Mouse (Mus musculus) R1 (cell line): ENCODE results near the gene Gm49358.
A peak's percentile ranks its signal among the peaks of the same experiment; 100 is the strongest.

Experiments used
- DNase-seq: peaks from one replicate; pipeline ENCODE4 v3.0.0-alpha.2; 2018; ENCODE audit warnings: low read depth, low spot score

The Gm49358 gene

GRCm38 (mm10) chr10:86763672-86764071 lies at the start of gene Gm49358:
TSS of gene Gm49358 (plus strand) at chr10:86763972.
- no peak for DNase-seq

GRCm38 (mm10) chr10:86727548-86727980 lies 36.2 kb upstream of the Gm49358 start:
- DNase-seq: peak; percentile 78

DNA sequence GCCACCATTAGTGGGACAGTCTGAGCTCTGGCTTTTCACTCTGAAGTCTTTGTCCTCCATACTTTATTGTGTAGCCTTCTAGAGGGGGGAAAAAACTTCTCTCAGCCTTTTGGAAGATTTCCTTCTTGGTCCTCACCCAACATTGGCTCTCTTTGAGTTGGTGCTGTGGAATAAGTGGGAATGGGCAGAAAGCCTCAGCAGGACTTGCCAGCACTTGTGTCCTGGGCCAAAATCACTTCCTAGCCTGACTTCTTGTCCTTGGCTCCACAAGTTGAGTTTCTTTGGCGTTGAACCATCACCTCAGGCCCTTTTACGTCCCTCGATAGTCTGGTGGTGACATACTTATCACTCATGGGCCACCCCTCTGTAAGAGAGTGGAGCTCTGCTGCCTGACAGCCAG lies 35.6 kb upstream of the Gm49358 start:
- no peak for DNase-seq

- DNase-seq: peak; percentile 91
Measured at GRCm38 (mm10) chr10:86730823-86731499, 32.8 kb upstream of the Gm49358 start.

DNA sequence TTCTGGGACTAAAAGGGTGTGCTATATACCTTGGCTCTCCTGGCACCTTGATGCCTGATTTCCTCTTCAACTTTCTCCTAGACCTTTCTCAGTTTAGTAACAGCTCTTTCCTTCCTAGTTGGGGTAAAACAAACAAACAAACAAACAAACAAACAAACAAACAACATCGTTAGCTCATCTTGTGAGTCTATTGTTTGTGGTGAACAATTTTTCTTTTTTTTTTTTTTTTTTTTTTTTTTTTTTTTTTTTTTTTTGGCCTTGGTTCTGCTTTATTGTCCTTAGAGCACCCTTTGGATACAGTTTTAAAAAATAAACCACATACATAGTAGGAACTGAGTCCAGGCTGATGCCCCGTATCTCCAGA lies 32.3 kb upstream of the Gm49358 start:
- DNase-seq: no peak

GRCm38 (mm10) chr10:86735036-86735435 lies 28.7 kb upstream of the Gm49358 start:
- no peak for DNase-seq

- no peak for DNase-seq
Measured at GRCm38 (mm10) chr10:86742918-86743317, 20.9 kb upstream of the Gm49358 start.

- DNase-seq: no peak
Measured at GRCm38 (mm10) chr10:86744306-86744705, 19.5 kb upstream of the Gm49358 start.

DNA sequence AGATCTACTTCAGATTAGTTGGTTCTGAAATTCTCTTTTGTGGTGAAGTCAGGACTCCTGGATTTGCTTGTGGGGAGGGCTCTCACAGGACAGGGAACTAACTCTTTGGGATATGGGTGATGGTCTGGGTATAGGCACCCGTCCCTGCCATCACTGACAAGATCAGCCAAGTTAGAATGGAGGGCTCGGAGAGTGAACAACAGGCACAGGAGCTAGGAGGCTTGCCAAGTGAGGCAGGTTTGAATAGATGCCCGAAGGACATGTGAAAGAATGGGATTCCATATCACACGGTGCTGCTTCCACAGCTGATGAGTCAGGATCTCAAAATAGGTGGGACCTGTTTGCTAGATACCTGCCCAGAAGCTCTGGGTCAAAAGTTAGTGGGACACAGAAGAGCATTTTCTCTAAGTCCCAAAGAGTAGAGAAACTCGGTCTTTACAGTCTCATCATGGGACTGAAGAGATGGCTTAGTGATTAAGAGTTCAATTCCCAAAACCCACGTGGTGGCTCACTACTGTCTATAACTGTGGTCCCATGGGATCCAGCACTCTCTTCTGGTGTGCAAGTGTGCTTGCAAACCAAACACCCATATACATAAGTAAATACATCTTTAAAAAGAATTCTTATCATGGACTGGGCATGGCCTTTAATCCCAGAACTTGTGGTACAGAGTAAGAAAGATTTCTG lies 7.8 kb upstream of the Gm49358 start:
- no peak for DNase-seq

- DNase-seq: no peak
Measured at GRCm38 (mm10) chr10:86757724-86758123, 6.0 kb upstream of the Gm49358 start.

DNA sequence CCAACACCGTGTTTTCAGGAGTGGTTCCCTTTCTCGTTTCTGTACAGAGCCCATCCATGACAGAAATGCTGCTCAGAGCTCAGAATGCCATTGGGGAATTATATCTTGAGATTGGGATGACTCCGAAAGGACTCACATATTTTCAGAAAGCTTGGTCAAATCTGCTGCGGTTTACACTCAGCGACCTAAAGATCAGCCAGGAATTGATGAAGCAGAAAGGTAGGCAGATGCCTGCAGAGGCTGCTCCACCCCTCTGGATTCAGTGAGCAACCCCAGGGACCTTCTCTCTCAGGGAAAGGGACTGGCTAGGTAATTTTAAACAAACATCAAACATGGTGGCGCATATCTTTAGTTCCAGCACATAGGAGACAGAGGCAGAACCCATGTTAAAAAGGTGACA lies 5.6 kb upstream of the Gm49358 start:
- DNase-seq: no peak

DNA sequence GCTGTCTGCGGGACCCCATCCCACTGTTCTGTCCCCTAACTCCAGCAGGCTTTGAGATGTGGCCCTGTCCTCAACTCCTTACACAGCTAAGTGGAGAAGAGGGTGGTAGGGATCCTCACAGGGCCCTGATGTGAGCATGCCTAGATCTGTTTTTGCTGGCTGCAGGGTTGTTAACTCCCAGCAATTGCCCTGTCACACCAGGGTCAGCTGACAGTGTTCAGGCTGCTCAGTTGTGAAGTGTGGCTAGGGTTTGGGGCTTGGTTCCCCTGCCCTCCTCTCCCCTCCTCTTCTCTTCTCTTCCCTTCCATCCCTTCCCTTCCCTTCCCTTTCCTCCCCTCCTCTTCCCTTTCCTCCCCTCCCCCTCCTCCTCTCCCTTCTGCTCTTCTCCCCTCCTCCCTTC lies 2.5 kb upstream of the Gm49358 start:
- no peak for DNase-seq

GRCm38 (mm10) chr10:86761722-86762383 lies 1.9 kb upstream of the Gm49358 start:
- peak; percentile 36 for DNase-seq

DNA sequence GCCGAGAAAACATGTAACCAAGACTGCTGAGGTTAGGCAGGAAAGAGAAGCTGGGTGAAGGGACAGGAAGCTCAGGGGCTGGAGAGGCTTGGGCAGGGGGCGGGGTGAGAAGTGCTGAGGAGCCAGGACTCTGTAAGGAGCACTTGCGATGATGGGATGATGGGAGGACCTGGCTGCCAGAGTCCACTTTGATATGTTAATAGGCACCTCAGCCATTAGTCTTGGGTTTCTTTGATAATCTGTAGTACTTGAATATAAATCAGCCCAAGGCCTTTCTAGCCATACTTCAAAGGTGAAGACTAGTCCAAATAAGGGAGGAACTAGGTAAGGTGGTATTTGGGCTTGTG lies 1.4 kb upstream of the Gm49358 start:
- DNase-seq: no peak

GRCm38 (mm10) chr10:86765344-86765966 lies 1.7 kb downstream of the Gm49358 start:
- no peak for DNase-seq

DNA sequence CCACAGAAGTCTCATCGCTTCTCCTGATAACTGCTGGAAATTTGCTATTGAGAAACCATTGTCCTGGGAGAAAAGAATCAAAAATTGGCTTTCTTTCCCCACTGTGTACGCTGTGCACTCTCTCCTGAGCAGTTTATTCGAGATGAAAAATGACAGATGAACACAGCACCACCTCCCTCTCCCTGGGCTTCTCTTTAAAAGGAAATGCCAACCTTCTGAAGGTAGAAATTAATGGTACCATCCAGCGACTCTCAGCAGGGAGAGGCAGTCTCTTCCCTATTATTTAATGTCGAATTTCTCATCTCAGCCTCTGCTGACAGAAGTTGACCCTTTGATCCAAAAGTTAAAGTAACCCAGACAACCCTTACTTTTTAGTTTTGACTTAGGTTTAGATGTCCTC lies 5.4 kb downstream of the Gm49358 start:
- no peak for DNase-seq

DNA sequence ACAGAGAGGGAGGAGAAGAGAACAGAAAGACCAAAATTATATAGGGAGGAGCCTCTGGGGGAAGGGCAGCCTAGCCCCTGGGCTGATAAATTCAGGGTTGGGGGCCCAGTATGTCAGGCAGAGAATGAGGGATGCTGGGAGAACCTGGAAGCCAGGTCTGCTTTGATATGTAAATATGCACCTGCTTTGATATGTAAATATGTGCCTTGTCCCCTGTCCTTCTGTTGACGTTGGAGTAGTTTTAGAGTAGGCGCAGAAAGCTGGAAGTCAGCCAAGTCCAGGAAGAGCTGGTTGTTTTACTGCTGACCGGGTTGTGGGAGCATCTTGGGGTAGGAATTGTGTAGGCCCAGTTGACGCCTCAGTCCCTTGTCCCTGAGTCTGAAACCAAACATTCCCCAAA lies 6.0 kb downstream of the Gm49358 start:
- DNase-seq: peak; percentile 81

DNA sequence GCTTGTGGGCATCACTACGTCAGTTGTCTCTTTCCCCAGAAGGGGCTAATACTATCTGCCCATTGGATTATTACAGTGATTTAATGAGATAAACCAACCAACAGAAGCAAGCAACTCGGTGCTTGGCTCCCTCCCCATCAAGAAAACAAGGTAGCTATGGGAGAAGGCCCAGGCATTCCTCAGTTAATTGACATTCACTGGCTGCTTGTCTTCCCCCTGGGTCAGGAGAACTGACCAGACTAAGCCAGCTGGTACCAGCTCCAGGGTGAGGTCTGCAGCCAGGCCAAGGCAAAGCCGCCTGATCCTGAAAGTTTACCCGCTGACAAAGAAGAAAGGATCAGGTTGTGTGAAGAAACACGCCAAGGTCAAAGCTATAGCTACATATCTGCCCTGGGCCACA lies 7.9 kb downstream of the Gm49358 start:
- no peak for DNase-seq

DNA sequence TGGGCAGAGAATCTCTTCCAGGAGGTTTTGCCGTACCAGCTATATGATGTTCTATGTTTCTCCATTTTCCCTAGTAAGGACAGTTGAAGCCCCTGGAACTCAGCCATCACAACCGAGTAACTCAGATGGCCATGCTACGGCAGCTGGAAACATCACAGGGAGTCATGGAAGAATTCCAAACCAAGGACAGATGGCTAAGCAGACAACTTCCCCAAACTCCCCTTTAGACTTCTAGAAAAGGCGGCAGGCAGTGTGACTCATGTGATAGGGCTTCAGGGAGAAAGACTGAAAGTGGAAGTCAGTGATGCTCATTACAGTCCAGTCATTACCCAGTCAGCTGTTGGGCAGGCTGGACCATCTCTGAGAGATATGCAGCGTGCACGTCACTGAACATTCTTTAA lies 8.5 kb downstream of the Gm49358 start:
- DNase-seq: no peak

DNA sequence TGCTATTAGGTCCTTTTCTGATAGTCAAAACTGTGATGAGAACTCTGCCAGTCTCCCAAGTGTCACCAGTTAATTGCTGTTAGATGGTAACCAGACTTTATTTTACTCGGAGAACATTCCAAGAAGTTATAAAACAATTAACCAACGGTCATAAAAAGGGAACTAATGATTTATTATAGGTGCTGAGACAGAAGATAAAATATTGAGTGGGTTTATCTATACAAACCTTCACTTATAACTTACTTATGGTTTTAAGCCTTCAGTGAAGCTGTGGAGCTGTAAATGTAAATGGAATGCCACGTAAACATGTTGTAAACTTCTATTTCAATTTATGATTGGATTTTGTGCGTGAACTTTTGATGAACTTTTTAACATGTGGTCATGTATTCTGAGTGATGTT lies 9.6 kb downstream of the Gm49358 start:
- no peak for DNase-seq

DNA sequence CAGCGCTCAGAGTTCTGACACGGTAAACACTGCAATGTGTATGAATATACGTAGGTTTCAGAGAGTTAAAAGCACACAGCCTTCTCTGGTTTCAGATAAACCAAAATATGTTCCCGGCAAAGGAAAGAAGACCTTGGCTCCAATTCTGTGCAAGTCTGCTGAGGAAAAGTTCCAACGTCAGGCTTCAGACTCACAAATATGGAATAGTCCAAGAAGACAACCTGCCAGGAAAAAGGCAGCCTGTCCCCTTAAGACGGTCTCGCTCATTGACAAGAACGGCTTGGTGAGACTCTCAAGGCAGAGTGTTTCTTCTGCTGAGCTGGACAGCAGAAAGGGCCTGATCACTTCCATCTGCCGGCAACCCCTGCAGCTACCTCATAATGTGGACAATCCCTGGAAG lies 12.5 kb downstream of the Gm49358 start:
- DNase-seq: no peak

DNA sequence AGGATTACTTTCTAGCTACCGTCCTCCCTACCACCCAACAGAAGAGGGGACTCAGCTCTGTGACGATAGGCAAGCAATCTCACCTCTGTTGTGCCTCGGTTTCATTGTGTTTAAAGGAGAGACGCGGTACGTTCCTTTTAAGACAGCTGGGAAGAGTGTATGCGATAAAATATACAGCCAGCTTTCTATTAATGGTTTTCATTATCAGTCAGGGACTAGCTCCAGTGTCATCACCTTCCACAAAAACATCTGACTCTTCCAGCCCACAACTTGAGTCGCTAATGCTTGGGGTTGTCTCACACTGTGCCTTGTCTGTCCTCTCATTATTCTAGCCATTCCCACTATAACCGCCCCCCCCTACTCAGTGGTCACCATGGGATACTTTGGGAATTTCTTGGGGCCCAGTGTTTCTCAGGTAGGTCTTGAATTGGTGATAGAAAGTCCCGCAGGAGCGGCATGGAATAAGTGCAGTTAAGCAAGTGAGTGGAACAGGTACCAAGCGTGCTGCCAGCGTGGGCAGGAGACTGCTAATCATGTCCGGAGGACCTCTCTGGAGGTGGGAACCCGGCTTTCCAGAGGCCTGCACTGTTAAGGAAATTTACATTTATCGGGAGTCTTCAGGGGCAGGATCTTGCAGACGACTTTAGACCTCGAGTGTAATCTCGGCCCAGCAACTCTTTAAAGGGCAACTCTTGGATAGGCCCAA lies 14.0 kb downstream of the Gm49358 start:
- no peak for DNase-seq
